Mouse (Mus musculus): Measurements from ENCODE around the gene Gm5134. TPM values are rescaled to one million over a fixed set of nuclear protein-coding genes. Genes with fewer than 3 reads are reported as not detected.

Gene Gm5134
- not detected for polyA plus RNA-seq (2015; fragmentation: Illumina TruSeq; extraction: RNeasy Lipid Tissue Mini Kit (QIAGEN cat#74804); ENCODE audit: low read depth, low replicate concordance)

GRCm38 (mm10) chr10:75954381-75954811, at the start of gene Gm5134:
TSS of gene Gm5134 (plus strand) at chr10:75954514.

GRCm38 (mm10) chr10:75921026-75921725, 33.1 kb upstream of the Gm5134 start, which contains the start of gene Smarcb1:
TSS of gene Smarcb1 (minus strand) at chr10:75921617.

DNA sequence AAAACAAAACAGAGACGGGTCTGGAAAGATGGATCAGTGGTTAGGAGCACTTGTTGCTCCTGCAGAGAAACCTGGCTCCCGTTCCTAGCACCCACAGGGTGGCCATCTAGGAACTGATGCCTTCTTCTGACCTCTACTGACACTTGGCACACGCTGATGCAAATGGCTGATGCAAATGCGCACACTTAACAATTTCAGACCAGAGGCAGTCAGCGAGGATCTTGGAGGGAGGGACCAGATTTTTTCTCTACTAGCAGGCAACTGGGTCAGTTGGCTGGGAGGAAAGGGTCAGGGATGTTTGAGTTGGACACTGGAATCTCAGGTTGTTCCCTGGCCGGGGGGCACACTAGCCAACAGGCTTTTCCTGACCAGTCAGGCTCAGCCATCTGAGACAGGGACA, 21.4 kb upstream of the Gm5134 start, which contains the start of gene Chchd10:
Gene Chchd10 (plus strand): TSS at position 240 of the 400 bp plus-strand sequence.

GRCm38 (mm10) chr10:75935680-75936541, 18.4 kb upstream of the Gm5134 start, which contains the start of gene Mmp11:
TSS of gene Mmp11 (minus strand) at chr10:75936496.

GRCm38 (mm10) chr10:75940520-75940919, 13.8 kb upstream of the Gm5134 start, which contains the start of gene Gm867:
TSS of gene Gm867 (minus strand) at chr10:75940672.

GRCm38 (mm10) chr10:75942736-75943477, 11.4 kb upstream of the Gm5134 start, which contains the start of gene Vpreb3:
TSS of gene Vpreb3 (plus strand) at chr10:75943057.

DNA sequence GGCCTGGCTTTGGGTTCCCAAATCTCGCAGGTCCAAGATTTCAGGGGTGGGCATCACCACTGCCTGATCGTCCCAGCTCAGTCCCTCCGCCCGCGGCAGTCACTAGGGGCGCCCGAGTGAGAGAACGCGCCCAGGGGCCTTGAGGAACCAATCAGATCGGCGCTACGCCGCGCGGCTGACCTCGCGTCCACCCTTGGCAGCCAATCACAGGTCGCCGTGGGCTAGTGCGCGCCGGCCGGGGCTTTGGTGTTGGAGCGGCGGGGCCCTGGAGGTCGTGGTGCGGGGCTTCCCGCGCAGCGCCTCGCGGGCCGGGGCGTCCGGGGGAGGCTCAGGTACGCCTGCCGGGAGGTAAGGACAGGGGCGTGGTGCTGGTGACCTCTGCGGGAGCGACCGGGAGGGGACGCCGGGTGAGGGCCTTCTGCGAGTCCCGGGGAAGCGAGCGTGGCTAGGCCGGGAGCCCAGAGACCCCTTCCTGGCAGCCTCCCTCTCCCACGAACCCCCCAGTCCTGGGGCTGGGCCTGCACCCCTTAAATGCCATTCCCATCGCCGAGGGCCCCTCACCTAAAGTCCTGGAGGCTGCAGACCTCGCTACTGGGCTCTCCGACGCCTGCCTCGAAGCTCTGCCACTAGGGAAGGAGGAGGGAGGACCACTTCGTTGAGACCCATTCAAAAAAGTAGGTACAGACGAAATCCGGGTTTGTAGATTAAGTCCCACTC, 78.2 kb downstream of the Gm5134 start, which contains the start of gene Zfp280b:
Gene Zfp280b (plus strand): TSS at position 249 of the 717 bp plus-strand sequence.

Other genes starting within 250 kb of the Gm5134 start
- 29.4 TPM for gene Cabin1, start 190.2 kb upstream of the Gm5134 start, polyA plus RNA-seq (2015; fragmentation: Illumina TruSeq; extraction: RNeasy Lipid Tissue Mini Kit (QIAGEN cat#74804); ENCODE audit: low read depth, low replicate concordance)
- gene Ddt, start 181.1 kb upstream of the Gm5134 start, polyA plus RNA-seq (2015; fragmentation: Illumina TruSeq; extraction: RNeasy Lipid Tissue Mini Kit (QIAGEN cat#74804); ENCODE audit: low read depth, low replicate concordance) = 156 TPM
- not detected for gene Gm20441, start 173.6 kb upstream of the Gm5134 start, polyA plus RNA-seq (2015; fragmentation: Illumina TruSeq; extraction: RNeasy Lipid Tissue Mini Kit (QIAGEN cat#74804); ENCODE audit: low read depth, low replicate concordance)
- 5.8 TPM for gene Gstt3, start 173.1 kb upstream of the Gm5134 start, polyA plus RNA-seq (2015; fragmentation: Illumina TruSeq; extraction: RNeasy Lipid Tissue Mini Kit (QIAGEN cat#74804); ENCODE audit: low read depth, low replicate concordance)
- gene Gstt1, start 155.9 kb upstream of the Gm5134 start, polyA plus RNA-seq (2015; fragmentation: Illumina TruSeq; extraction: RNeasy Lipid Tissue Mini Kit (QIAGEN cat#74804); ENCODE audit: low read depth, low replicate concordance) = 28.5 TPM
- gene Gstt4, start 132.0 kb upstream of the Gm5134 start, polyA plus RNA-seq (2015; fragmentation: Illumina TruSeq; extraction: RNeasy Lipid Tissue Mini Kit (QIAGEN cat#74804); ENCODE audit: low read depth, low replicate concordance) = not detected
- gene Gstt2, start 117.1 kb upstream of the Gm5134 start, polyA plus RNA-seq (2015; fragmentation: Illumina TruSeq; extraction: RNeasy Lipid Tissue Mini Kit (QIAGEN cat#74804); ENCODE audit: low read depth, low replicate concordance) = 4.0 TPM
- 528 TPM for gene Mif, start 94.3 kb upstream of the Gm5134 start, polyA plus RNA-seq (2015; fragmentation: Illumina TruSeq; extraction: RNeasy Lipid Tissue Mini Kit (QIAGEN cat#74804); ENCODE audit: low read depth, low replicate concordance)
- gene Derl3, start 61.1 kb upstream of the Gm5134 start, polyA plus RNA-seq (2015; fragmentation: Illumina TruSeq; extraction: RNeasy Lipid Tissue Mini Kit (QIAGEN cat#74804); ENCODE audit: low read depth, low replicate concordance) = 2.9 TPM
- 82.4 TPM for gene Smarcb1, start 32.9 kb upstream of the Gm5134 start, polyA plus RNA-seq (2015; fragmentation: Illumina TruSeq; extraction: RNeasy Lipid Tissue Mini Kit (QIAGEN cat#74804); ENCODE audit: low read depth, low replicate concordance)
- gene Chchd10, start 21.4 kb upstream of the Gm5134 start, polyA plus RNA-seq (2015; fragmentation: Illumina TruSeq; extraction: RNeasy Lipid Tissue Mini Kit (QIAGEN cat#74804); ENCODE audit: low read depth, low replicate concordance) = 417 TPM
- gene Mmp11, start 18.0 kb upstream of the Gm5134 start, polyA plus RNA-seq (2015; fragmentation: Illumina TruSeq; extraction: RNeasy Lipid Tissue Mini Kit (QIAGEN cat#74804); ENCODE audit: low read depth, low replicate concordance) = 2.2 TPM
- 1.7 TPM for gene Gm867, start 13.8 kb upstream of the Gm5134 start, polyA plus RNA-seq (2015; fragmentation: Illumina TruSeq; extraction: RNeasy Lipid Tissue Mini Kit (QIAGEN cat#74804); ENCODE audit: low read depth, low replicate concordance)
- not detected for gene Vpreb3, start 11.5 kb upstream of the Gm5134 start, polyA plus RNA-seq (2015; fragmentation: Illumina TruSeq; extraction: RNeasy Lipid Tissue Mini Kit (QIAGEN cat#74804); ENCODE audit: low read depth, low replicate concordance)
- gene Zfp280b, start 78.1 kb downstream of the Gm5134 start, polyA plus RNA-seq (2015; fragmentation: Illumina TruSeq; extraction: RNeasy Lipid Tissue Mini Kit (QIAGEN cat#74804); ENCODE audit: low read depth, low replicate concordance) = 10.4 TPM
- gene Slc5a4b, start 156.4 kb downstream of the Gm5134 start, polyA plus RNA-seq (2015; fragmentation: Illumina TruSeq; extraction: RNeasy Lipid Tissue Mini Kit (QIAGEN cat#74804); ENCODE audit: low read depth, low replicate concordance) = not detected
- not detected for gene Slc5a4a, start 192.9 kb downstream of the Gm5134 start, polyA plus RNA-seq (2015; fragmentation: Illumina TruSeq; extraction: RNeasy Lipid Tissue Mini Kit (QIAGEN cat#74804); ENCODE audit: low read depth, low replicate concordance)